Mouse (Mus musculus): ENCODE measurements around the gene Ltbr.

- TF ChIP-seq CTCF (IDR thresholded peaks at IDR 0.05; ENCODE audit: low read depth, low read length) (no peak), POLR2A (IDR thresholded peaks at IDR 0.05; ENCODE audit: insufficient read depth, low read length) (no peak), EP300 (IDR thresholded peaks at IDR 0.05; ENCODE audit: insufficient read depth, low read depth, low read length) (no peak)
Measured at GRCm38 (mm10) chr6:125284250-125284649, 29.4 kb downstream of the Ltbr start.
